Mouse (Mus musculus): ENCODE results near the gene Wdr47.
"Not testable (repeated sequence)": the region's sequence is repeated elsewhere in the genome, so short reads cannot be mapped to it uniquely, and the experiment has no call there.

Gene Wdr47

DNA sequence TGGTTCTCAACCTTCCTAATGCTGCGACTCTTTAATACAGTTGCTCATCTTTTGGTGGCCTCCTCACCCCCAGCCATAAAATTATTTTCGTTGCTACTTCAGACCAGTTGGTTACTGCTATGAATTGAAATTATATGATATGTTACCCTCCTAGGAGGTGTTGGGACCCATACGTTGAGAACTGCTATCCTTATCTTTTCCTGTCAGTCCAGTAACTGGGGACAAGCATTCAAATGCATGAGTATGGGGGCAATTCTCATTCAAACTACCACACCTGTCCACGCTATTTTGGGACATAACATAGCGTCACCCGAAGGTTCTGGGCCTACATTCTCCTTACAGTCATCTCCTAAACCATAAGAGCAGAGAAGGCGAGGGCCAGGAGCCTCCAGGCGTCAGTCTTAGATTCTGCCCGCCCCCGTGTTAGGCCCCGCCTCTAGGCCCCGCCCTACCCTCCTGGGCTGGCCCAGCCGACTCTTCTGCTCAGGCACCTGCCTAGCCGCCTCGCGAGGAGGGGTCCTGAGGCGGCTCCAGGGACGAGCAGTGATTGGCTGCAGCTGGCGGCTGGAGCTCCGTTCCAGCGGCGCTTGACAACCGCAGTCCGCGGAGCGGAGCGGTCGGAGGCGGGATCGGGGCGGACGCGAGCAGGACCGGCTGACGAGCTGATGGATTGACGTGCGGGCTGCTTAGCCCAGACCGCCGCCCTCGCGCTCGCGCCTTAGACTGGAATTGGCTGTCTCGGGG lies at the start of gene Wdr47:
Wdr47 (plus strand) TSS at position 494 of the 744 bp plus-strand sequence.
- DNase-seq (ENCODE audit: extremely low spot score, low read depth, low spot score): peak; percentile 82

GRCm38 (mm10) chr3:108542299-108542698 lies 48.8 kb upstream of the Wdr47 start:
- no peak for DNase-seq (ENCODE audit: extremely low spot score, low read depth, low spot score)

GRCm38 (mm10) chr3:108554111-108554561 lies 36.9 kb upstream of the Wdr47 start:
- no peak for DNase-seq (ENCODE audit: extremely low spot score, low read depth, low spot score)

GRCm38 (mm10) chr3:108554587-108555312 lies 36.3 kb upstream of the Wdr47 start:
- DNase-seq (ENCODE audit: extremely low spot score, low read depth, low spot score): peak; percentile 88

DNA sequence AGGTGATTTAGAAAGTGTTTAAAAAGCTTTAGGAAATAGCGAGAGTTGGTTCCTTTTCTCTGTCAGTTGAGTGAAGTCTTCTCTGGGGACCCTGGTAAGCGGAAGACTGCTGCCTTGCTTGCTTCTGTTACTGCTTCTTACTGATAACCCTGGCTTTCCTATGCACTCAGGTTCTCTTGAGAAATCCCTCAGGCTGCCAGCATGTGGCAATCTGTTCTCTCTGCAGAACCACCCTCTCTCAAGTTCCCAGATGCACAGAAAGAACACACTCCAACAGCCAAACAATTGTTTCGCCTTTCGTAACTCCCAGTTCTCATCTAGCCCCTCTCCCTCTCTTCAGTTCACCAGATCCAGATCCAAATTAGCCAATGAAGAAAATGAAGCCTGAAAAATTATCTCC lies 33.2 kb upstream of the Wdr47 start:
- no peak for DNase-seq (ENCODE audit: extremely low spot score, low read depth, low spot score)

DNA sequence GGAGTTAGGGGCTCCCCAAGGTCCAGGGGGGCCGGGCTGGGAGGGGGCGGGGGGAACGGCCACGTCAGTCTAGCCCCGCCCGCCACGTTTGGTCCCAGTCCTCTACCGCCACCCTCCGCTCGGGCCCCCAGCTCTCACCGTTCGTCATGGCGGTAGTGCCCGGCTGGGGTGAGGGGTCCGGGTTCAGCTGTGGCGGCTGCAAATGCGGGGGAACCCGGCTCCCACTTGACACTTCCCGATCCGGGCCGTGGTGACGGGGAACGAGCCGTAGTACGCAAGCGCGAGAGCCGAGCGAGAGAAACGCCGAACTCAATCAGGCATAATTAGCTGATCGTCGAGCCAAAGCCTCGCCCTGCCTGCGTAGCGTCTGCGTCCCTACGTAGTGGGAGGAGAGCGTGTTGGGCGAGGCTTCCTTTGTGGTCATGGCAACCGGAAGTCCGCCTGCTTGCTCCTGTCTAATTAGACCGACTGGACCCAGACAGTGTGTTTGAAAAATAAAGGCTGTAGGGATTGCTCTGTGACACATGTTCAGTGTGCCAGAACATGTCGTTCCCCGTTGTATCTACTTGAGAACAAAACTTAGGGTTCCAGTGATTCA lies 28.8 kb upstream of the Wdr47 start, which contains the start of gene Tmem167b:
Tmem167b (minus strand) TSS at position 334 of the 598 bp plus-strand sequence.
- DNase-seq (ENCODE audit: extremely low spot score, low read depth, low spot score): peak; percentile 98

GRCm38 (mm10) chr3:108562777-108563271 lies 28.3 kb upstream of the Wdr47 start:
- no peak for DNase-seq (ENCODE audit: extremely low spot score, low read depth, low spot score)

DNA sequence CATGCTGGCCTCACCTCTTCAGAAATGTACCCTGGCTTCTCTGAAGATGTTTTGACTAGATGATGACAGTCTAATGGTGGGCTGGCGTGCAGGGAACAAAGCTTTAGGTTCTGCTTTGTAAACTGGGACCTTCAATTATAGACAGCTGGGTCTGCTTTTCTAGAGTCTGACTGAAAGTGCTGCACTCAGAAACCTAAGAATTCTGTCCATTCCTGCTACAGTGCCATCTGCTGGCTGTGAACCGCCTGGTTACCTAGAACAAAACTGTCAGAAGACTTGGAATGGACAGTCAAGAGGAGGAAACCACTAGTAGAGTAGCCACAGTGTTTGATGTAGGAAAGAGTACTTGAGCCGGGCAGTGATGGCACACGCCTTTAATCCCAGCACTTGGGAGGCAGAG lies 27.8 kb upstream of the Wdr47 start:
- DNase-seq (ENCODE audit: extremely low spot score, low read depth, low spot score): no peak

GRCm38 (mm10) chr3:108567990-108568877 lies 22.8 kb upstream of the Wdr47 start:
- no peak for DNase-seq (ENCODE audit: extremely low spot score, low read depth, low spot score)

DNA sequence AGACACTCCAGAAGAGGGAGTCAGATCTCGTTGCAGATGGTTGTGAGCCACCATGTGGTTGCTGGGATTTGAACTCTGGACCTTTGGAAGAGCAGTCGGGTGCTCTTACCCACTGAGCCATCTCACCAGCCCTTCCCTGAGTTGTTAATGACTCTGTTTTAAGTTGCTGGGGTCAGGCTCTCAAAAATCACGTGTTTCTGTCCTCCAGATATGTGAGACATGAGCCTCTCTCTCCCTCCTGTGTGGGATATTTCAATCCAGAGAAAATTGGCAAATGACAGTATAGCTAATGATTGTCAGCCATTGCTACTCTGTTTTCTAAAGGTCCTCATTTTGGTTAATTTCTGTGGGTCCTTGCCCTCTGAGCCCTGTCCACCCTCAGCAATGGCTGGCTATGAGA lies 21.4 kb upstream of the Wdr47 start:
- DNase-seq (ENCODE audit: extremely low spot score, low read depth, low spot score): not testable (repeated sequence)

DNA sequence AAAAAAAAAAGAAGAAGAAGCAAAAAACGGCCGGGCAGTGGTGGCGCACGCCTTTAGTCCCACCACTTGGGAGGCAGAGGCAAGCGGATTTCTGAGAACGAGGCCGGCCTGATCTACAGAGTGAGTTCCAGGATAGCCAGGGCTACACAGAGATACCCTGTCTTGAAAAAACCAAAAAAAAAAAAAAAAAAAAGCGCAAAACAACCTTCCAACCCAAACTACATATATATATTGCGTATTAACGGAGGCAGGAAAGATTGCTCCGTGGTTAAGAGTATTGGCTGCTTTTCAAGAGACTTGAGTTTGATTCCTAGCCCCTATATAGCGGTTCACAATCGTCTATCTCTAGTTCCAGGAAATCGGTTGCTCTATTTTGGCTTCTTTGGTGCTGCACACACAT lies 20.3 kb upstream of the Wdr47 start:
- DNase-seq (ENCODE audit: extremely low spot score, low read depth, low spot score): no peak

GRCm38 (mm10) chr3:108571443-108572294 lies 19.4 kb upstream of the Wdr47 start, which contains the start of gene Taf13:
TSS of gene Taf13 (plus strand) at chr3:108571698.
- peak; percentile 93 for DNase-seq (ENCODE audit: extremely low spot score, low read depth, low spot score)

GRCm38 (mm10) chr3:108572309-108573010 lies 18.6 kb upstream of the Wdr47 start:
- no peak for DNase-seq (ENCODE audit: extremely low spot score, low read depth, low spot score)

GRCm38 (mm10) chr3:108574018-108574417 lies 17.1 kb upstream of the Wdr47 start:
- no peak for DNase-seq (ENCODE audit: extremely low spot score, low read depth, low spot score)

DNA sequence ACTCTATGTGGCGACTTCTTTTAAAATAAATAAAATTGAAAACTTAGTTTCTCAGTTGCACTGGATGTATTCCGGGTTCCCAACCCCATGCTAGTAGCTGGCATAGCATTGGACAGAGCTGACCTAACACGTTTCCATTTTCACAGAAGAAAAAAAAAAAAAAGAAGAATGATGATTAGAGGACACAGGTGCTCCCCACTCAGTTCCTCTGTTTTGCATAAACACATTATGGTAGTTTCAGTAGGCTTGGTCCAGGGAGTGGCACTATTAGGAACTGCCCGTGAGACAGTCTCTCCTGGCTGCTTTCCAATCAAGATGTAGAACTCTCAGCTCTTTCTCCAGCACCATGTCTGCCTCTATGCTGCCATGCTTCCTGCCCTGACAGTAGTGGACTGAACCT lies 6.5 kb upstream of the Wdr47 start:
- no peak for DNase-seq (ENCODE audit: extremely low spot score, low read depth, low spot score)

DNA sequence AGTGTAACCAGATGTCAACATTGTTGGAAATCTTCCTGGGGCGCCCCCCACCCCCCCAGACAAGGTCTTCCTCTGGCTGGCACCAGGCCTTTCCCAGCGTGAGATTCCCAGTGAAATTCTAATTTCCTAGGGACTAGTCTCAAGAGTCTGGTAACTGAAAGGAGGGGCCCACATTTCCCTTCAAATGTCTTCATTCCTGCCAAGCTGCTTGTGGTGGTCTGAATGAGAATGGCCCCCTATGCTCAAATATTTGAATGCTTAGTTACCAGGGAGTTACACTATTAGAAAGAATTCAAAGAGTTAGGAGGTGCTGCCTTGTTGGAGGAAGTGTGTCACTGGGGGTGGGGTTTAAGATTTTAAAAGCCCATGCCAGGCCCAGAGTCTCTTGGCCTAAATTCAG lies 2.6 kb upstream of the Wdr47 start:
- DNase-seq (ENCODE audit: extremely low spot score, low read depth, low spot score): no peak

DNA sequence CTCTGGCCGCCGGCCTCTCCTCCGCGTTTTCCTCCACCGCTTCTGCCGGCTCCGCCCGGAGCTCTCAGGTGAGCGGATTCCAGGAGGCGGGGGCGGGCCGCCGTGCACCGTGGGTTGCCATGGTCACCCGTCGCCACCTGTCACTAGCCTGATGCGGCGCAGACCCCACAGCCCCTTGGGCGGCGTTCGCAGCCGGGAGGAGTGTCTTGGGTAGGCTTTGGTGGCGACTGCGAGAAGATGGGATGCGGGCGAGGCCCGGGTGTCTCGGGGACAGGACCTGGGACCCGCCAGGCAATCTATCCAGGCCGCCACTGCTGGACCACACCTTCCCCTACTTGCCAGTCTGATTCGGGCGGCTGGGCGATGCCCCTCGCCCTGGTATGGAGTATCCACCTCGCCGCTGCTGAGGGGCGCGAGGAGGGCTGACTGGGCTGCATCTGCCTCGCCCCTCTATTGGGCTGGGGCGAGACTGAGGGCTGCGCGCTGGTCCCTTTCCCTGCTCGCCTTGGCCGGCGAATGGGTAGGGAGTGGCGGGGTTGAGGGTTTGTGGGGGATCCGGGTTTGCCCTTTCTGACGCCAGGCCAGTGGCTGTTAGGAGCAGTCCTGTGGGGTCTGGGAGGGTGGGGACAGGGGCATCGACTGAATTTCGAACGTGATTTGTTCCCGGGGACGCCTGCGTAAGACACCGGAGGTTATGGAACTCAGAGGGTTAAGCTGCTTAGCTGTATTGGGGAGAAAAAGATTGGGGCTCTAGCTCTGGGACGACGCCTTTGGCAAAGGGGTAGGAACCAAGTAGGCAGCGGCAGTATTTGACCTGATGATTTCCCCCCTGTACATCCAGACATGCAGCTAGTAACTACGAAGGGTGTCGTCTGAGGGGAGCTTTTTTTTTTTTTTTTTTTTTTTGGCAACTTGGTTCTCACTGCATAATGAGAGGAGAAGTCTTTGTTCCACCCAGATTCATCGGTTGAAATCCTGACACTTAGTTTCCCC lies 747 bp downstream of the Wdr47 start:
- DNase-seq (ENCODE audit: extremely low spot score, low read depth, low spot score): no peak

- no peak for DNase-seq (ENCODE audit: extremely low spot score, low read depth, low spot score)
Observed at GRCm38 (mm10) chr3:108608906-108609305, 17.8 kb downstream of the Wdr47 start.

Measured in hindlimb bud, embryonic 11.5 days (tissue).